Mouse (Mus musculus) cerebellum, adult 9-11 months (tissue): ENCODE results near the gene Cck.
"Not testable (repeated sequence)": the region's sequence is repeated elsewhere in the genome, so short reads cannot be mapped to it uniquely, and the experiment has no call there.

ENCODE experiments used
- DNase-seq: peaks from one replicate; pipeline ENCODE4 v3.0.0; 2022

The Cck gene

DNA sequence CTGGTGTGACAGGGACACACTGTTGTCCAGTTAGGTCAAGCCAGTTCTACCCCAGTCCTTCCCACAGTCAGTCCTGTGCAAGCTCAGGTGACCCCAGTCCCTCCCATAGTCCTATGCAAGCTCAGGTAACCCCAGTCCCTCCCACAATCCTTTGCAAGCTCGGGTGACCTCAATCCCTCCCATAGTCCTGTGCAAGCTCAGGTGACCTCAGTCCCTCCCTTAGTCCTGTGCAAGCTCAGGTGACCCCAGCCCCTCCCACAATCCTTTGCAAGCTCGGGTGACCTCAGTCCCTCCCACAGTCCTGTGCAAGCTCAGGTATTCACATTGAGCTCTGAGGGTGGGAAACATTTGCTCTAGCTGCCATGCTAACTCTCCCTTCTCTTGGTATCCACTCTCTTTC, 35.5 kb downstream of the Cck start:
- no peak for DNase-seq

DNA sequence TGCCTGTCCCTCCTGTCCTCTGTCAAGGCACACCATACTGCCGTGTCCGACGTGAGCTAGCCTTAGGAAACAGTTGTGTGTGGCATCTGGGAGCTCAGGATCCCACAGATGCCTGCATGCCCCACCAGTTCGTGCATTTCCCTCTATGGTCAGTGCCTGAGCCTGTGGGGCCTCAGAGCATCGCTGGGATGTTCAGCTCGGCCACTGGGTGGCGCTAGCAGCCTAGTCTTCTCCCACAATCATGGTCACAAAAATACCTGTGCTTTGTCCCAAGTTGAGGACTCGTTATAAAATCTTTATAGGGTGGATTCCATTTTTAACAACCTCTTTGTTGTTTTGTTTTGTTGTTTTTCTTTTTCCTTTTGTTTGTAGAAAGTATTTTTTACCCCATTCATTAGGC, 37.0 kb downstream of the Cck start:
- DNase-seq: peak; percentile 49

DNA sequence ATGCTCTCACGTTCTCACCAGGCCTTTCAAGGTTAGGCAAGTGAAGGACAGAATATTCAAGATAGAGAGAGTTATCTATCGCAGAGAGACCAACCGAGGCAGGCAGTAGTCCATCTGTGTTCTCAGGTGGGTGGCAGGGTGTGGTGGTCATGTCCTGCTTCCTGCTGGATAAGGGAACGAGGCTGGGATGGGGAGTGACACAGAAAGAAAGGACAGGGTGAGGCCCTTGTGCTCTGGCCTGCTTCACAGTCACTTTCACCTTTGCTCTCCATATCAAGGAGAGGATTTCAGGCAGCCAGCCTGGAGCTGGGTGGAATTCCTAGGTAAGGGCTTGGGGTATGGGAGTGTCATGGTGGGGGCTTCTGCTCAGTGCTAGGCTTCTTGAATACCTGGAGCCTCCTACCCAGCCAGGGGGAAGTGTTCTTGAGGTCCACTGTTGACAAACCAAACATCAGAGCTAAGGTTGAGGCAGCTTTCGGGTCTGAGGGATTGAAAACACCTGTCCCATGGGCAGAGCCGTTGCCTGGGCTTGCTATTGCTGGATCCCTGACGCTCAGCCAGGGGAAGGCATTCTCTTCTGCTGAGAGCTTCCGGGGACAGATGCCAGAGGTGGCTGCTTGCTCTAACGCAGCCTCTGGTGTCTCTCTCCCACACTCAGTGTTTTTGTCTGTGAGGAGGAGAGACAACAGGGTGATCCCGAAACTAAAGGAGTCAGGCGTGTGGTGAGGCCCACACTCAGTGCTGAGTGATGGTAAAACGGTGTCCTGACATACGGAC, 38.6 kb downstream of the Cck start:
- DNase-seq: no peak

DNA sequence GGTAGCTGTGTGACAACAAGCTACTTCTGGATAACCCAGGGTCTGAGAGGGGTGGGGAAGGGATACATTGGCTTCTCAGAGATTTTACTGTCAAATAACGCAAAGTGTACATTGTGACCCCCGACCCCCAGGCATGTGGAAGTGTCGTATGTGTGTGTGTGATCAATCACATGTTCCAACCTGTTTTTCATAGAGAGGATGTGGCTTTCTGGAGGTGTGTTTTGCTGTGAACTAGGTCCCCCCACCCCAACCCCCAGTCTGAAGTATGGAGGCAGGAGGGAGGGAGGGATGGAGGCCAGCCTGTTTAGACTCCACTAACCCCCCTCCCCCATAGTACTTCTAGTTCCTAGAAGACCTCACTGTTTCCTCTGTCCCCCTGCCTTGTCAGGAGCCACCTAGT, 40.6 kb downstream of the Cck start:
- no peak for DNase-seq

DNA sequence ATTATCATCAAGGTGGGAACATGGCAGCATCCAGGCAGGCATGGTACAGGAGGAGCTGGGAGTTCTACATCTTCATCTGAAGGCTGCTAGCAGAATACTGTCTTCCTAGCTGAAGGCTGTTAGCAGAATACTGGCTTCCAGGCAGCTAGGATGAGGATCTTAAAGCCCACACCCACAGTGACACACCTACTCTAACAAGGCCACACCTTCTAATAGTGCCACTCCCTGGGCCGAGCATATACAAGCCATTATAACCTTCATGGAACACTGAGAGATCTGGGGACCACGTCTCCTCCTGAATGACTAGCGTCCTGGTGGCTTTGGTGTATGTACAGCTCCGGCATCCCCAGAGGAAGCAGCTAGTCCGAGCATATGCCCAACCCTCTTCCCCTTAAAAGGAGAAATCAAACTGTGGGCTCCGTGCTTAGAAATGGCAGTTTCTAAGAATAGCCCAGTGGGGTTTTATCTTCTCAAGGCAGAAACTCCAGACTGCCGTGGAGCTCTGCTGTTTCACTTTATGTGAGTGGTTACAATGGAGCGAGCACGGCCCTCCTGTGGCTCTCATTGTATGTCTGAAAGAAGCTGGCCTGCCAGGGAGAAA, 43.1 kb downstream of the Cck start:
- DNase-seq: not testable (repeated sequence)

DNA sequence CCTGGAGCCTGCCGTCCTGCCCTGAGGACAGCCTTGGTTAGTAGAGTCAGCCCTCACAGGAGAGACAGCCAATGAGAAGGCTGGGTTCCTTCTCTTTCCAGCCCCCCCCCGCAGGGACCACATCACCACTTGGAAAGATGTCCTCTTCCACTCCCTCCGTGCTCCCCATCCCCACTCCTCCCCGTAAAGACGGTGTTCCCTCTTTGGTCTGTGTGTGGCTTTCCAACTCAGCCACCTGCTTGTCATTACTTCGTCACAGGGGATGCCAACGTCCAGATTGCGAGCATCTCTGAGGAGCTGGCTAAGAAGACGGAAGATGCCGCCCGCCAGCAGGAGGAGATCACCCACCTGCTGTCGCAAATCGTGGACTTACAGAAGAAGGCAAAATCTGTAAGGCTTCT, 49.1 kb downstream of the Cck start:
- peak; percentile 69 for DNase-seq

DNA sequence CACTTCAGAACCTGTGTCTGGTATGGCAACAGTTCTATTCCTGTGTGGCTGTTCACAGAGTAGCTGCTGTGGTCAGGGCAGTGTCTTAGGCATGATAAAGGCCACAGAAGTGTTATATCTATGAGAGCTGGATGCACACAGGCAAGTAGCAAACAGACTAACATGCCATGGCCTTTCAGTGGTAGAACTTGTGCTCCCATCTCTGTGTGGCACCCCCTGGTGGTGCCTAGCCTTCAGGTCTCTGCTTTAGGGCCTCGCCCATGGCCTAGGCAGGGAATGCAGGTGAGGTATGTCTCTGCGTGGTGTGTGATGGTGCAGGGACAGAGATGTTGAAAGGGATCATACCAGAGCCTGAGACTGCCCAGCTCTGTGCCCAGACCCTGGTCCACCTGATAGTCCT, 50.1 kb downstream of the Cck start:
- DNase-seq: peak; percentile 66

DNA sequence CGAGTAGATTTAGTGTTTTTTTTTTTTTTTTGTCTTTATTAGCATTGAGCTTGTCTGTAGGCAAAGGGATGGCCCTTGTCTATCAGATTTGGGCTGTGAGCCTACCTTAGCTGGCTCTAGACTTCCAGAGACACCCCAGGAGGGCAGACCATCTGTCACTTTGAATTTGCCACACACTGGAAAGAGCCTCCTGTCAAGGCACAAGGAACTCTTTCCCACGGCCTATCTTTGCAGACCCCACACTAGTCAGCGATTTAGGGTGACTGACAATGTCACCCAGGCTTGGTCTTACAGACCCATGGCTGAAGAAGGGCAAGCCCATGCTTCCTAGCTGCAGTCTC, 51.2 kb downstream of the Cck start:
- DNase-seq: peak; percentile 90

DNA sequence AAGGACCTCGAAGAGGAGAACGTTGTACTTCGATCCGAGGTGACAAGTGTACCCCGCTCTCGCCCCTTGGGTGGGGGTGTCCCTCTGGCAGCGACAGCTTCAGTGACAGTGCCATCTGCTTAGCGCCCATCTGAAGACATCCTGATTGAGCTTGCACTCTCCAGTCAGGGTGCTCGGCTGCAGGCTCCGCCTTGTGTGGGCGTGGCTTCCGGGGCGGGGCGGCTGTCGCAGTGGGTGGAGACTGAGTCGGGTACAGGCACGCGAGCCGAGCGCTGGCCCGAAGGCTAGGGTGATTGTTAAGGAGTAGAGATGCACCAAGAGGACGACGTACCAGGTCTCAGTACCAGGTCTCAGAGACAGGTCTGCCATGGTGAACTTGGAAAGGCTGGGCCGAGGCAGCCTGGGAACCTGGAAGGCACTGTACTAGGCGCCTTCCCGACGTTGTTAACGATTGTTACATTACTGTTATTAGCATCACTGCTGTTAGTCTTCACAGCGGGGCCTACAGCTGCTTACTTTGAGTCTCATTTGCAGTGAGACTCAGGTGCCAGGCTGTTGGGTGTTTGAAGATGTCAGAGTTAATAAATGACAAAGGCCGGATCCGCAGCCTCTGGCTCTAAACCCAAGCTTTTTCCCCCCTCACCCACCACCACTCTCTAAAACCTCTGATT, 51.7 kb downstream of the Cck start:
- peak; percentile 76 for DNase-seq

DNA sequence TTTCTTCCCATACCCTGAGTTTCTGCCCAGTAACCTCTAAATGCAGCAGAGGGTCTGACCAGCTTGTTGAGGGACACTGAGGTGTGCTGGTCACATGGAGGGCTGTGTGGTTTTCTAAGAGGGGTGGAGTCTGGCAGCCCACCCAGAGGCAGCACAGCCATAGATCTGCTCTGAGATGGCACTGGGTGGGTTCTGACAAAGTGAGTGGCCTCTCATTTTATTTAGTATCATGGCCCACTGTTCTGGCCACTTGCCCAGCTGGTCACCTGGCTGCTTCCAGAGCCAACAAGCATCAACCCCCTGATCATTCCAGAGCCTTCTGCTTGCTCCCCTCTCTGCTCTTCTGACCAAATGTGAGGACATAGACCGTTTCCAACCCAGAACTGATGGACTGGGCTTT, 53.3 kb downstream of the Cck start:
- no peak for DNase-seq
